Mouse (Mus musculus): ENCODE measurements around the gene BC024978. TPM values are rescaled to one million over a fixed set of nuclear protein-coding genes. Genes with fewer than 3 reads are reported as not detected.
A peak's percentile ranks its signal among the peaks of the same experiment; 100 is the strongest.

The BC024978 gene
- polyA plus RNA-seq, 1 experiment from 2014 or later: 1.5 TPM

DNA sequence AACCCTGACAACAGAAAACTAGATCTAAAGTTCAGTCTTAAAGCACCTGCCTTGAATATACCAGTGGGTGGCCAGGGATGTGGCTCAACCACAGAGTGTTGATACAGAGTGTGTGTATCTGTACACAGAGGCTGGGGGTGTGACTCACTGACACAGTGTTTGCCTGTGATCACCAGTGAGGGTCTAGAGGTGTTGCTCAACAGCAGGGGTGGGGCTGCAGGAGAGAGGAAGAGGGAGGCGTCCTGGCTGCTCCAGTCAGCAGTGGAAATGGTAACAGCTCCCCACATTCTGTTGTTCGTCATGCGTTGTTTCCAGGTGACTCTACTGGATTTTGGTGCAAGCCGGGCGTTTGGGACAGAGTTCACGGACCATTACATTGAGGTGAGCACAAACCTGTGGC is 56.4 kb downstream of the BC024978 start:
- Histone ChIP-seq H3K4me2 (peak overlapping the region; percentile 17; the same call in 1 of the 2 replicates), H3K4me3 (0 out of 2 replicates have a peak overlapping the region, but pooled peaks have one; percentile 2), H3K9ac (no peak overlapping the region), H3K4me1 (peaks cover 42% of the 10 kb centered on the region), H3K27ac (peak overlapping the region; percentile 53), H3K36me3 (peaks cover 11% of the 10 kb centered on the region; the same call in 1 of the 2 replicates), H3K27me3 (replicated peaks) (no peaks in the 10 kb centered on the region), H3K9me3 (replicated peaks) (no peaks in the 10 kb centered on the region)
- 56% methylated on average over 6 of the region's 6 CpGs for whole genome bisulfite sequencing (ENCODE audit: insufficient replicate concordance)
- ATAC-seq: peak; percentile 82

DNA sequence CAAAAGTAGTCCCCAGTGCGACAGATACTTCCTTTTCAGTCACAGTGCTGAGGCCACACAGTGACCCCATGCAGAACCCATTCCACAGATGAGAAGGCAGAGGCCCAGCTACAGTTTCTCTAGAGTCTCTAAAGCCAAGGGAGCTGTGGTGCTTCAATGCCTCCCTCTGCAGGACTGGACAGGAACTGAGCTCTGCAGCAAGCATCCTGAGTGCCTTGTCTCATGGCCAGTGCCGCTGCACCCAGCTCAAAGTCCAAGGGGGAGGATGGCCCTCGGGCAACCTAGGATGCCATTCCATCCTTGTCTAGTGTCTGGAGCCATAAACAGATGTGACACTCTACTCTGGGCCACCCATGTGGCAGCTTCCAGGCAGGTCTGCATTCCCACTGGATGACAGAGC is 60.1 kb downstream of the BC024978 start:
- no peak for ATAC-seq
- H3K27me3 ChIP-seq (replicated peaks): peaks cover 9% of the 10 kb centered on the region; the same call in 1 of the 2 replicates
- no peak overlapping the region for H3K27ac ChIP-seq
- no peak overlapping the region for H3K4me3 ChIP-seq
- H3K4me1 ChIP-seq: peaks cover 68% of the 10 kb centered on the region
- no peak overlapping the region for H3K4me2 ChIP-seq
- WGBS (ENCODE audit: insufficient replicate concordance): 66% methylated on average over 3 of the region's 3 CpGs
- peaks cover 4% of the 10 kb centered on the region; the same call in 1 of the 2 replicates for H3K36me3 ChIP-seq
- no peaks in the 10 kb centered on the region for H3K9me3 ChIP-seq (replicated peaks)
- H3K9ac ChIP-seq: no peak overlapping the region

DNA sequence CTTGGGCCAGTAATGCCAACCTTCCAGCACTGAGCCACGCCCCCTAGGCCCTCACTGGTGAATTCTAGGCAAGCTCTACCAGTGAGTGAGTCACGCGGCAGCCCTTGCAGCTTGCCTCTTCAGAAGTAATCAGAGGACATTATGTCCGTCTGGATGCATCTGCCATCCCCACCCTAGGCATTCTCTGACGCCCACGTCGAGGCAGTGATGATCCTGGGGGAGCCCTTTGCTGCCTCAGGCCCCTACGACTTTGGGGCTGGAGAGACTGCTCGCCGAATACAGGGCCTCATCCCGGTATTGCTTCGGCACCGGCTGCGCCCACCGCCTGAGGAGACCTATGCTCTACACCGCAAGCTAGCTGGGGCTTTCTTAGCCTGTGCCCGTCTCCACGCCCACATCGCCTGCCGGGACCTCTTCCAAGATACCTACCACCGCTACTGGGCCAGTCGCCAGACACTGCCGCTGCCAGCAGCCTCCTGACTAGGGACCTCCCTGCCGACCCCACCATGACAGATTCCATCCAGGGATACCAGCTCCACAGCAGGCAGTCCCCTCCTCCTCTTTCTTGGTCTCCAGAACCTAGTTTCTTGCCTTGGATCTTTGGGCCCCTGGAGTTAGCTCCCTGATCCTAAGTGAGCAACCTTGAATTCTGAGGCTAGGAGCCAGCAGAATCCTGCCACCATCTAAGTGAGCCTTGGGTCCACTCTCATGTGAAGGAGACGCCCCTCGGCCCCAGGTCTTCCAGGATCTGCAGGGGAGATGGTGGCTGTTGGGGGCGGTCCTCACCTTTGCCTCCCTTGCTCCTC is 61.7 kb downstream of the BC024978 start:
- Histone ChIP-seq H3K36me3 (peaks cover 4% of the 10 kb centered on the region; the same call in 1 of the 2 replicates), H3K27ac (peak overlapping the region; percentile 70), H3K9ac (peak overlapping the region; percentile 86), H3K9me3 (replicated peaks) (no peaks in the 10 kb centered on the region), H3K27me3 (replicated peaks) (peaks cover 9% of the 10 kb centered on the region; the same call in 1 of the 2 replicates), H3K4me1 (peaks cover 56% of the 10 kb centered on the region), H3K4me2 (peak overlapping the region; percentile 99), H3K4me3 (peak overlapping the region; percentile 74; the same call in 1 of the 2 replicates)
- ATAC-seq: no peak
- WGBS (ENCODE audit: insufficient replicate concordance): 55% methylated on average over 27 of the region's 27 CpGs

DNA sequence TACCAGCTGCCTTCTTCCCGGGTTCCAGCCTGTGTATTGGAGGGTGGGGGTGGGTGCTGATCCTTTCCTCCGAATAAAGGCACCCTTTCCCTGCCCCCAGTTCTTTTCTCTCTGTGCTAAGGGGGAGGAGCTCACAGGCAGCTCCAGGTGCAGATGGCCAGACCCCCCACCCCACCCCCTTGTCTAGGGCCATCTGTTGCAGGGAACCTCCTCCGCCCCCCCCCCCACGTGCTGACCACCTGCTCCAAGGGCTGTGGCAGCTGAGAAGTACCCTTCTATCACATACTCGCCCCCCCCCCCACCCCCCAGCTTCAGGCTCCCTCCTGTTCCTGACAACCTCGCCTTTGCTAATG is 62.2 kb downstream of the BC024978 start:
- Histone ChIP-seq H3K4me3 (peak overlapping the region; percentile 74), H3K27me3 (replicated peaks) (peaks cover 9% of the 10 kb centered on the region; the same call in 1 of the 2 replicates), H3K9me3 (replicated peaks) (no peaks in the 10 kb centered on the region), H3K4me2 (peak overlapping the region; percentile 99), H3K27ac (peak overlapping the region; percentile 70), H3K36me3 (peaks cover 4% of the 10 kb centered on the region; the same call in 1 of the 2 replicates), H3K4me1 (peaks cover 56% of the 10 kb centered on the region), H3K9ac (peak overlapping the region; percentile 86)
- WGBS (ENCODE audit: insufficient replicate concordance): 15% methylated on average over 6 of the region's 6 CpGs
- ATAC-seq: no peak

DNA sequence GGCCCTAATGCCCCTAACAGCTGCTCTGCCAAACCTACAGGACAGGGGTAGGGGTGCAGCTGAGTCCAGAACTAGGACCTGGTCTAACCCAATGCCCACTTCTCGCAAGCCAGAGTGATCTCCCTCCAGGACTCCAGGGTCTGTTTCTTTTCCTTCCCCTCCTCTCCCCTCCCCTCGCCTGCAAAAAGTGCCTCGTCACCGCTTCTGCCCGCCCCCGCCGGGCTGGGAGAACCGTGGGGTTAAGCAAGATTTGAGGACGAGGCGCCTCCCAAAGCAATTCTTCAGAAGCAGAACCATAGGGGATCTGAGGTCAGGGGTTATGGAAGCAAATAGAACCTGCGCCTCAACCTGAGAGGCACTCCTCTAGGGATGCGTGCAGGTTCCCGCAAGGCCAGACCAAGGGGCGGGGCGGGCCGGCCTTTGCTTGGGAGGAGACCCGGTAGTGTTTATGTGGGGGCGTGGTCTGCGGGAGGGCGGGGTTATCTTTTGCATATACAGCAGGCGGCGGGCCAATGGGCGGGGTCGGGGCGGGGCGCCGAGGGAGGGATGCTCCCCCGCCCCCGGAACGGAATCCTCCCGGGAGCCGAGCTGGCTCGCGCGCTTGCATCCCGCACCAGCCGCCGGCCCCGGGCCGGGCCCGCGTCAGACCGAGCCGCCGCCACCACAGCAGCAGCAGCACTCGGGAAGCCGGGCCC is 62.8 kb downstream of the BC024978 start, which contains the start of gene Numbl:
TSS of gene Numbl (plus strand) at position 229 of the 695 bp plus-strand sequence.
- Histone ChIP-seq H3K27ac (peak within 1 kb of the TSS; percentile 70), H3K4me2 (peak within 1 kb of the TSS; percentile 99), H3K4me3 (peak within 1 kb of the TSS; percentile 74), H3K9ac (peak within 1 kb of the TSS; percentile 86), H3K9me3 (replicated peaks) (no peaks in the 10 kb centered on the region), H3K36me3 (peaks cover 2% of the 10 kb centered on the region; the same call in 1 of the 2 replicates), H3K27me3 (replicated peaks) (peaks cover 9% of the 10 kb centered on the region; the same call in 1 of the 2 replicates), H3K4me1 (peaks cover 56% of the 10 kb centered on the region)
- ATAC-seq: peak; percentile 88
- WGBS (ENCODE audit: insufficient replicate concordance): under 1% methylated on average over 46 of the region's 47 CpGs

DNA sequence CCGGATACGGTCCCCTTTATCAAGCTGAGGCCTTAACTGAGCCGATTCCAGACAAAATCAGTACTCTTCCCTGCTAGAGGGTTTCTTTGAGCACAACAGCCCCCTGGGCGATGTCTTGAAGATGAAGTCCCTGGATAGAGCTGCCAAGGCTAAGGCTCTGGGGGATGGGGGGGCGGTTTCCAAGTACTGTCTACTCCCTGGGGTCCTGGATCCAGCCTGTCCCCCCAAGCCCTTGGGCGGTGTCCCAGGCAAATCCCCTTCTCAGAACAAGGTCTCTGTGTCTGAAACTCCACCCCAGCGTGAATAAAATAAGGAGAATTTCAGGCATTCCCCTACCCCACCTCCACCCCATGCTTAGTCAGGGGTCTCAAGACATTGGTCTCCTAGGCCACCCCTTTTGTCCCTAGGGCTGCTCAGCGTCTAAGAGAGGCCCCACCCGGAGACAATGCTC is 63.7 kb downstream of the BC024978 start:
- ATAC-seq: no peak
- peak overlapping the region; percentile 74 for H3K4me3 ChIP-seq
- peak overlapping the region; percentile 86 for H3K9ac ChIP-seq

DNA sequence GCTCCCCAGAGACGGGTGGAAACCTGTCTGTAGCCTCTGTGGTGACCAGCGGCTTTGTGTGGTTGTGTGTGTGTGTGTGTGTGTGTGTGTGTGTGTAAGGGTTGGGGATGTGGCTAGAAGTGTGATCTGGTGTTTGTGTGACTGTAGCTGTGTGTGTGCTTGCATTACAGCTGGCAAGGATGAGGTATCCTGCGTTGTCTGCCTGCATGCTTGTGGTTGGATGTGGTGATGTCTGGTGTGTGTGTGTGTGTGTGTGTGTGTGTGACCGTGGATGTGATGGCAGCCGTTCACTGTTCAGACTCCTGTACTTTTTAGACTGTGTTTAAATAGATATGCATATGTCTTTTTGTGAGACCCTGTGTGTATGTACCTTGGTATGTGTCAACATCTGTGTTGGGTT is 64.2 kb downstream of the BC024978 start:
- ATAC-seq: no peak
- 62% methylated on average over 5 of the region's 5 CpGs for WGBS (ENCODE audit: insufficient replicate concordance)
- no peaks in the 10 kb centered on the region for H3K9me3 ChIP-seq (replicated peaks)
- H3K36me3 ChIP-seq: no peaks in the 10 kb centered on the region
- H3K9ac ChIP-seq: peak overlapping the region; percentile 86
- peak overlapping the region; percentile 99 for H3K4me2 ChIP-seq
- H3K27me3 ChIP-seq (replicated peaks): peaks cover 9% of the 10 kb centered on the region; the same call in 1 of the 2 replicates
- peak overlapping the region; percentile 74 for H3K4me3 ChIP-seq
- peaks cover 48% of the 10 kb centered on the region for H3K4me1 ChIP-seq
- H3K27ac ChIP-seq: no peak overlapping the region

More for the DNA sequence above, 63.7 kb downstream of the BC024978 start:
- peaks cover 9% of the 10 kb centered on the region; the same call in 1 of the 2 replicates for H3K27me3 ChIP-seq (replicated peaks)
- no peak overlapping the region for H3K27ac ChIP-seq
- H3K9me3 ChIP-seq (replicated peaks): no peaks in the 10 kb centered on the region
- 24% methylated on average over 9 of the region's 9 CpGs for WGBS (ENCODE audit: insufficient replicate concordance)
- H3K4me2 ChIP-seq: peak overlapping the region; percentile 99
- H3K4me1 ChIP-seq: peaks cover 53% of the 10 kb centered on the region
- no peaks in the 10 kb centered on the region for H3K36me3 ChIP-seq

MicroRNAs within 50 kb of the gene (microRNA counts, 519-probe panel; counts per million panel counts)
- 582 counts per million, percentile 70 among the panel's probes with 10 or more counts for microRNA mmu-miR-1191

Small RNAs within 50 kb of the gene (microRNA-seq; reads per million reads assigned to microRNA genes)
- gene Mir1191 (16.9 reads per million, percentile 29 among the genes with 10 or more reads in this experiment), gene Mir3101 (not detected)

Other genes starting within 250 kb of the BC024978 start
- 0.32 and 0.42 TPM in 2 replicates for gene Cyp2a12, start 166.7 kb upstream of the BC024978 start, polyA plus RNA-seq (2016; fragmentation: Nextera tagmentation; extraction: Ambion mirVana)
- gene Cyp2f2, start 75.9 kb upstream of the BC024978 start, polyA plus RNA-seq (2016; fragmentation: Nextera tagmentation; extraction: Ambion mirVana): not detected in 2 replicates
- gene Cyp2t4, start 42.1 kb upstream of the BC024978 start, polyA plus RNA-seq (2016; fragmentation: Nextera tagmentation; extraction: Ambion mirVana): not detected in 2 replicates
- 39.9 and 41.9 TPM in 2 replicates for gene Egln2, start 29.0 kb upstream of the BC024978 start, polyA plus RNA-seq (2016; fragmentation: Nextera tagmentation; extraction: Ambion mirVana)
- gene Rab4b, start 16.9 kb upstream of the BC024978 start, polyA plus RNA-seq (2016; fragmentation: Nextera tagmentation; extraction: Ambion mirVana): 32.4 TPM in 2 replicates
- 0.24 TPM in 1 of 2 replicates, not detected in the other for gene Gm21983, start 14.7 kb upstream of the BC024978 start, polyA plus RNA-seq (2016; fragmentation: Nextera tagmentation; extraction: Ambion mirVana)
- gene Mia, start 14.6 kb upstream of the BC024978 start, polyA plus RNA-seq (2016; fragmentation: Nextera tagmentation; extraction: Ambion mirVana): 0.29 and 0.45 TPM in 2 replicates
- 150 and 163 TPM in 2 replicates for gene Snrpa, start 490 bp downstream of the BC024978 start, polyA plus RNA-seq (2016; fragmentation: Nextera tagmentation; extraction: Ambion mirVana)
- gene Itpkc, start 32.9 kb downstream of the BC024978 start, polyA plus RNA-seq (2016; fragmentation: Nextera tagmentation; extraction: Ambion mirVana): 3.5 and 4.1 TPM in 2 replicates
- 14.2 and 15.7 TPM in 2 replicates for gene Coq8b, start 37.2 kb downstream of the BC024978 start, polyA plus RNA-seq (2016; fragmentation: Nextera tagmentation; extraction: Ambion mirVana)
- gene Numbl, start 62.7 kb downstream of the BC024978 start, polyA plus RNA-seq (2016; fragmentation: Nextera tagmentation; extraction: Ambion mirVana): 3.9 and 4.0 TPM in 2 replicates
- 5.7 TPM in 2 replicates for gene Ltbp4, start 141.9 kb downstream of the BC024978 start, polyA plus RNA-seq (2016; fragmentation: Nextera tagmentation; extraction: Ambion mirVana)
- gene Shkbp1, start 160.2 kb downstream of the BC024978 start, polyA plus RNA-seq (2016; fragmentation: Nextera tagmentation; extraction: Ambion mirVana): 32.1 and 36.1 TPM in 2 replicates
- not detected in 2 replicates for gene Gm20479, start 161.6 kb downstream of the BC024978 start, polyA plus RNA-seq (2016; fragmentation: Nextera tagmentation; extraction: Ambion mirVana)

All from liver, embryonic 12.5 days (tissue).